Mouse (Mus musculus): Measurements from ENCODE around the gene Agap3.

DNA sequence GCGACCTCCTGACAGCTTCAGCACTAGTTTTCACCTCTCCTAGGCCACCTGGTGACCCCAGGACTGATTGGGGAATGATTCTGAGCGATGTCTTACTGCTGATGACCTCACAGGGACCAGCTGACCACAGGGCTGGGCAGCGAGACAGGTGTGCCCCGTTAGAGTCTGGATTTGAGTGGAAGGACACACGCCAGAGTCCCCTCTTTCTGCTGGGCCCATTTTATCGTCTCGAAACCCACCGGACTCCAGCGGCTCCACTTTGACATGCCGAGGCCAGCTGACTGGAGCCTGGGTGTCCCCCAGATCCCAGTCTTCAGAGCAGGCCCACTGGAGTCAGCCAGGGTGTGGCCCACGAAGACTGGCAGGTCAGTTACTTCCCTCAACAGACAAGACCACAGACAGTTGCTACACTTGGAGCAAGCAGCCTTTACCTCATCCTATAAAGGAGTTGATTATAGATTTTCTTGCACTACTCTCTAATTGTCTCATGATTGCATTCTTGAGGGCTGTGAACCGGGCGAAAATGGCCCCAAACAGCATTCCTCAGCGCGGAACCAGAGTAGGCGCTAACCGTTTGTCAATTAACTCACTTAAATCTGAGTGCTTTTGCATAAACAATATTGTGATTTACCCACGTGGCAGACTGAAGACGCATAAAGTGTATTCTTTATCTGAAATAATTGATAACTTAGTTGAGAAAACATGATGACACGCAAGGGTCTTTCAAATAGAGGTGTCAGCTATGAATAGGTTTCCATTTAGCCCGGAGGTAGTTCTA is 27.8 kb upstream of the Agap3 start:
- TF ChIP-seq CTCF (IDR thresholded peaks at IDR 0.05; ENCODE audit: borderline replicate concordance, insufficient read depth, low read depth, low read length) (no peak), POLR2A (IDR thresholded peaks at IDR 0.05; ENCODE audit: borderline replicate concordance, insufficient read depth, low read length) (no peak; the same call in 1 of the 2 replicates)

Measured in cerebellum, adult 2 months (tissue).